Mouse (Mus musculus): ENCODE measurements around the gene Ints13. TPM values are rescaled to one million over a fixed set of nuclear protein-coding genes. Genes with fewer than 3 reads are reported as not detected.

Ints13 gene
- total and polyA plus RNA-seq, 3 experiments, result 8.5 to 18.2 (median 17.8) TPM

DNA sequence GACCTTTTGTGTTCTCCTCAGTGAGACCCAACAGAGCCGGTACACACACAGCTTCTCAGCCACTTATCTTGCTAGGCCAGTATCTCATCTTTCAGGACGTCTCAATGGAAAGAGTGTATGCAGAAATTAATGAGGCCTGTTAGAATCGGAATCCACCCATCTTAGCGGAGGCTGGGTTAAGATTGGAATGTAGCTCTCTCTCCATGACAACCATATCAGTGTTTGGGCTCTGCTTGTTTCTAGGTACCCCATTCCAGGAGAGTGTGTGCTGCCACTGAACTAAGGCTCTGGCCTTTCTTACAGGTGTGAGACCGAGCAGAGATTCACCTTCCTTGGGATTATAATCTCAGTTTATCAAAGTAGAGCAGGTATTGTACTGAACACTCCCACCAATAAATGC is 63.7 kb downstream of the Ints13 start:
- DNase-seq, result no peak
- WGBS, result 43% methylated on average over 5 of the region's 5 CpGs
- peaks cover 3% of the 10 kb centered on the region for H3K4me1 ChIP-seq (ENCODE audit: control insufficient read depth, insufficient read depth, low read length)
- H3K27ac ChIP-seq, result no peak overlapping the region
- no peak overlapping the region for H3K4me3 ChIP-seq
- H3K27me3 ChIP-seq (ENCODE audit: control insufficient read depth, insufficient read depth, low read length), result no peaks in the 10 kb centered on the region
- no peaks in the 10 kb centered on the region for H3K36me3 ChIP-seq (ENCODE audit: control insufficient read depth, insufficient read depth, low read length)
- no peaks in the 10 kb centered on the region for H3K79me2 ChIP-seq (replicated peaks; ENCODE audit: control insufficient read depth, insufficient read depth, low read length)
- H3K9ac ChIP-seq (ENCODE audit: low read depth, low read length), result no peak overlapping the region
- no peak for TF ChIP-seq POLR2A (IDR thresholded peaks at IDR 0.05; ENCODE audit: insufficient read depth, low read depth, low read length)
- TF ChIP-seq CTCF (IDR thresholded peaks at IDR 0.05), result no peak
- no peak for TF ChIP-seq EP300 (IDR thresholded peaks at IDR 0.05; ENCODE audit: insufficient read depth, low read depth, low read length)
- intact Hi-C loops (cut with DNase I), result no loop called here

DNA sequence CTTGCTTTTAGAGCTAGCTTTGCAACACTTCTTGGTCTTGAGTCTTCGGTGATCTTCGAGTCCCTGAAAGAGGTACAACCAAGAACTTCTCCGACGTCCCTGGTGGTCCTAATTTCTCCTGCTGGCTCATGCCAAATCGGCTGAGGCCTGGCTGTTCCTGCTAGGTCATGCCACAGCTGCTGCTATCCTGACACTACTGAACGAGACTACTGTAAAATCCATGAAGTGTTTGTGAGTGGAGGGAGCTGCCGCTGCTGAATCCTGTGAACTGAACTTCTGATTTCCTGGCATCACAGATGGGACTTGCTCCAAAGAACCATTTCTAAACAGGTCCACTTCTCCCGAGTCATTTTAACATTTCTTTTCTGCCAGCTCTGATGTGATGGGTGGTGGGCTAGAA is 64.3 kb downstream of the Ints13 start:
- WGBS, result 79% methylated on average over 8 of the region's 8 CpGs
- DNase-seq, result no peak
- Histone ChIP-seq H3K4me3 (no peak overlapping the region), H3K27ac (no peak overlapping the region), H3K79me2 (replicated peaks; ENCODE audit: control insufficient read depth, insufficient read depth, low read length) (no peaks in the 10 kb centered on the region), H3K4me1 (ENCODE audit: control insufficient read depth, insufficient read depth, low read length) (peaks cover 3% of the 10 kb centered on the region), H3K36me3 (ENCODE audit: control insufficient read depth, insufficient read depth, low read length) (no peaks in the 10 kb centered on the region), H3K27me3 (ENCODE audit: control insufficient read depth, insufficient read depth, low read length) (no peaks in the 10 kb centered on the region), H3K9ac (ENCODE audit: low read depth, low read length) (no peak overlapping the region)
- TF ChIP-seq CTCF (IDR thresholded peaks at IDR 0.05) (no peak), EP300 (IDR thresholded peaks at IDR 0.05; ENCODE audit: insufficient read depth, low read depth, low read length) (no peak), POLR2A (IDR thresholded peaks at IDR 0.05; ENCODE audit: insufficient read depth, low read depth, low read length) (no peak)
- intact Hi-C loops (cut with DNase I), result no loop called here

DNA sequence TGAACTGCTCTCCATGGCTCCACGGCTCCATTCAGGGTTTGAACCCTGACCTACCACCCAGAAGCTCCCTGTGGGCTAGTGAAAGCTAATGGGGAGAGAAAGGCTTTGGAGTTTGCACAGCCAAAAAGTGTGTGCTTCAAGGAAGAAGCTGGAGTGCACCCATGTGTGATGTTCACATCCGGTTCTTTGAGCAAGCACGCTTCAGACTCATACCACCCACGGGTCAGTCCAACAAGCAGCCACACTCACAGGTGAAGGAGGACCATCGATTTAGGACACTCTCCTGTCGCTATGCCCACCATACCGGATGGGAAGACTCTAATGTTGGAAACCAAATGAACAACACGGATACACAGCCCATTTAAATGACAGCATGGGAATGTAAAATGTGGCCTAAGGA is 66.1 kb downstream of the Ints13 start:
- Histone ChIP-seq H3K36me3 (ENCODE audit: control insufficient read depth, insufficient read depth, low read length) (no peaks in the 10 kb centered on the region), H3K4me1 (ENCODE audit: control insufficient read depth, insufficient read depth, low read length) (peaks cover 3% of the 10 kb centered on the region), H3K79me2 (replicated peaks; ENCODE audit: control insufficient read depth, insufficient read depth, low read length) (no peaks in the 10 kb centered on the region), H3K27me3 (ENCODE audit: control insufficient read depth, insufficient read depth, low read length) (no peaks in the 10 kb centered on the region), H3K9ac (ENCODE audit: low read depth, low read length) (no peak overlapping the region), H3K4me3 (no peak overlapping the region), H3K27ac (no peak overlapping the region)
- intact Hi-C loops (cut with DNase I), result no loop called here
- DNase-seq, result no peak
- WGBS, result 85% methylated on average over 8 of the region's 8 CpGs
- TF ChIP-seq POLR2A (IDR thresholded peaks at IDR 0.05; ENCODE audit: insufficient read depth, low read depth, low read length) (no peak), EP300 (IDR thresholded peaks at IDR 0.05; ENCODE audit: insufficient read depth, low read depth, low read length) (no peak)

DNA sequence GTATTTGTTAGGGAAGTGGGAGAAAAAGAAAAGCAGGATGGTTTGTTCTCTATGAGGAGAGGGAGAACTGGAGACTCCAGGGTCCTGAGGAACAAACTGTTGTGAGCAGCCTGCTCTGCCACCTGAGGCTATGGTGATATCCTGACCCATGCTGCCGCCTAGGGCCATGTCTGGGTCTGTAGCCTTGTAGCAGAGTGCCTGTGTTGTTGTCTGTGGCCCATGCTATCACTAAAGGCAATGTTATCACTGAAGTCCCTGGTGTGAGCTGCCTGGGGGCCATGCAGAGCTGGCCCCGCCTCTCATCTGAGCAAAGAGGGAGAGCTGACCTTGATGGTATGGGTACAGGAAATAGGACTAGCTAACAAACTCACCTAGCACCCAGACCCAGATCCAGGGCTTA is 67.7 kb downstream of the Ints13 start:
- DNase-seq, result no peak
- TF ChIP-seq POLR2A (IDR thresholded peaks at IDR 0.05; ENCODE audit: insufficient read depth, low read depth, low read length), result no peak
- no peak for TF ChIP-seq CTCF (IDR thresholded peaks at IDR 0.05)
- no peak for TF ChIP-seq EP300 (IDR thresholded peaks at IDR 0.05; ENCODE audit: insufficient read depth, low read depth, low read length)
- Histone ChIP-seq H3K9ac (ENCODE audit: low read depth, low read length) (no peak overlapping the region), H3K4me1 (ENCODE audit: control insufficient read depth, insufficient read depth, low read length) (peaks cover 3% of the 10 kb centered on the region), H3K36me3 (ENCODE audit: control insufficient read depth, insufficient read depth, low read length) (no peaks in the 10 kb centered on the region), H3K79me2 (replicated peaks; ENCODE audit: control insufficient read depth, insufficient read depth, low read length) (no peaks in the 10 kb centered on the region), H3K27me3 (ENCODE audit: control insufficient read depth, insufficient read depth, low read length) (no peaks in the 10 kb centered on the region), H3K4me3 (no peak overlapping the region), H3K27ac (no peak overlapping the region)
- 88% methylated on average over 2 of the region's 2 CpGs for WGBS
- intact Hi-C loops (cut with DNase I), result no loop called here

DNA sequence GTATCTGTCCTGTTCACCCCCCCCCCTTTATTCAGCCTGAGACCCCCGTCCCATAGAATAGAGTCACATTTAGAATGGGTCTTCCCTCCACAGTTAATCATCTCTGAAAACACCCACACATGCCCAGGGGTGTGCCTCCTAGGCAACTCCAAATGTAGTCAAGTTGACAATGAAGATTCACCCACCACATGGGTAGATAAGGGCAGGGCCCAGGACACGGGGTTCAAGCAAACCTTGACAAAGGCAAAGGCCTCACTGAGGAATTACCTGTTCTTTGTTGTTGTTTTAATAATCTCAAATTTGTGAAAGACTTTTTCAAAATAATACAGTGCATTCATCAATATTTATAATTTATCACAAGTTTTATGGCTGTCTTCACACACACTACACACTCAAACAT is 73.2 kb downstream of the Ints13 start:
- intact Hi-C loops (cut with DNase I), result loop anchor here (5.0 kb wide), 1 partner anchor 92 kb away; no protein-coding TSS in a partner anchor
- peaks cover 6% of the 10 kb centered on the region for H3K4me1 ChIP-seq (ENCODE audit: control insufficient read depth, insufficient read depth, low read length)
- H3K4me3 ChIP-seq, result no peak overlapping the region
- TF ChIP-seq POLR2A (IDR thresholded peaks at IDR 0.05; ENCODE audit: insufficient read depth, low read depth, low read length) (no peak), EP300 (IDR thresholded peaks at IDR 0.05; ENCODE audit: insufficient read depth, low read depth, low read length) (no peak), CTCF (IDR thresholded peaks at IDR 0.05) (no peak)
- H3K27me3 ChIP-seq (ENCODE audit: control insufficient read depth, insufficient read depth, low read length), result no peaks in the 10 kb centered on the region
- no peaks in the 10 kb centered on the region; the same call in 1 of the 2 replicates for H3K79me2 ChIP-seq (replicated peaks; ENCODE audit: control insufficient read depth, insufficient read depth, low read length)
- DNase-seq, result no peak
- H3K27ac ChIP-seq, result no peak overlapping the region
- no peak overlapping the region for H3K9ac ChIP-seq (ENCODE audit: low read depth, low read length)
- H3K36me3 ChIP-seq (ENCODE audit: control insufficient read depth, insufficient read depth, low read length), result peaks cover 2% of the 10 kb centered on the region
- WGBS, result 87% methylated on average over 2 of the region's 2 CpGs

DNA sequence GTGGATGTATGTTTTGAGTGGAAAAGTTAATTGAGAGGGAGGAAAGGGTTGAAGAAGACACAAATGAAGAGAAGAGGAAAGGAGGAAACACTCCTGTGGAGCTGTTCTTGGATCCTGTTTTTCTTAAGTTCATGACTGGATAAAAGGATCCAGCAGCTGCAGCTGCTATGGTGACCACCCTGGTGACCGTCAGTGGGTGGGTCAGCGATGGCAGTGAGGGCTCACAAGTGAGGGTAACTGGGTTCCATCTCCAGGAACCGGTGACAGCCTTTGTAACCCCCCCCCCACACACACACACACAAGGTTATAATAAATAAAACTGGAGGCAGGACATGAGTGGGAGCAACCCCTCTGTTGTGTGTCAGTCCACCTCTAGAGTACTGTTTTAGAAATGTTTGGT is 74.8 kb downstream of the Ints13 start:
- intact Hi-C loops (cut with DNase I), result loop anchor here (2.0 to 5.0 kb wide), 3 partner anchors 72 to 91 kb away; partner anchors contain the start of genes Fgfr1op2 and Ints13
- 32% methylated on average over 3 of the region's 3 CpGs for WGBS
- no peak for DNase-seq
- peaks cover 2% of the 10 kb centered on the region for H3K36me3 ChIP-seq (ENCODE audit: control insufficient read depth, insufficient read depth, low read length)
- H3K4me1 ChIP-seq (ENCODE audit: control insufficient read depth, insufficient read depth, low read length), result peaks cover 6% of the 10 kb centered on the region
- no peak overlapping the region; the same call in 1 of the 2 replicates for H3K27ac ChIP-seq
- TF ChIP-seq POLR2A (IDR thresholded peaks at IDR 0.05; ENCODE audit: insufficient read depth, low read depth, low read length), result no peak
- TF ChIP-seq EP300 (IDR thresholded peaks at IDR 0.05; ENCODE audit: insufficient read depth, low read depth, low read length), result no peak
- TF ChIP-seq CTCF (IDR thresholded peaks at IDR 0.05), result no peak
- H3K4me3 ChIP-seq, result peak overlapping the region; percentile 84
- no peak overlapping the region for H3K9ac ChIP-seq (ENCODE audit: low read depth, low read length)
- H3K79me2 ChIP-seq (replicated peaks; ENCODE audit: control insufficient read depth, insufficient read depth, low read length), result no peaks in the 10 kb centered on the region; the same call in 1 of the 2 replicates
- H3K27me3 ChIP-seq (ENCODE audit: control insufficient read depth, insufficient read depth, low read length), result no peaks in the 10 kb centered on the region

All from heart, adult 2 months (tissue).